Mouse (Mus musculus): ENCODE results near the gene Mroh9. TPM values are rescaled to one million over a fixed set of nuclear protein-coding genes. Genes with fewer than 3 reads are reported as not detected.

The Mroh9 gene
- total RNA-seq, 2 experiments from 2014 or later = not detected

DNA sequence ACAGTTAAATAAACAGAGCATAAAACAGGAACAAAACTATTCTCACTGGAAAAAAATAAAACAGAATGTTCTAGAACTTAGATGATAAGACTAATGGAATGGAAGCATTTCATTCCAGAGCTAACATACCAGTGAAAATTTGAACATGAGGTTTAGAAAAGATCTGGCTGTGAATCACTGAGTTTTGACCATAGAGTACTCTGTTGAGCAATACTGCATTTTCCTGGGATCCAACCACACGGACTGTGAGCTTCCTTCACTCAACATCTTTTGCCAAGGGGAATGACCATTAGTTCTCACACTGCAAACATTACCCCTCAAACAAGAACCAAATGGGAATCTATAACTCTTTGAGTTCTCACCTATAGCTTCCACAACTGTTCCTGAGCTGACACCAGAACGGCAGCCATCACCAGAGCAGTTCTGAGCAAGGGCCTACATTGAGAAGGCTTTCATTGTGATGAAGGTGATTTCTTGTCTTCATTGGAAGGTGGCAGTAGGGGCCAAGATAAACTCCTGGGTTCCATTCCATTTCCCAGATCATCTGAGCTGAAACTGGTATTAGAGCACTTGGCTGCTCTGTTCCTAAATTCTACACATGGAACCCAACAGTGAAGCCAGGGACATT, 99.2 kb downstream of the Mroh9 start:
- intact Hi-C loops (cut with DNase I) = no loop called here
- DNase-seq = peak in 1 of 2 experiments; percentile 37

DNA sequence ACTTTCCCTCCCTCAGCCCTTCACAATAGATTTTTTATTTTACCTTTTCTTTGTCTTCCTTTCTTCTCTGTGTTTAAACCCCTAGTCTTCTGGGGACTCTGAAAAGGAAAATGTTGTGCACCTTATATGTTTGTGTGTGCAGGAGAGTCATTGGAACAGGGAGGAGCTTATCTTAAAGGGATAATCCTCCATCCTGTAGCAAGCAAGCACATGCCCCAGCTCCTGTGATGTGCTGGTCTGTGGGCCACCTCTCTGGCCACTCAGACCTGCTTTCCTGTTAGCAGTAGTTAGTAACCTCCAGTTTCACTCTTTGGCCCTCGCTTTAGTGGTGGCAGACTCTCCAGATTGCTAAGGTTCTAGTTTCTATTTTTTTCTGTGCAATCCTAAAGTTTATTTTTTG, 101.0 kb downstream of the Mroh9 start, which contains the start of gene Fmo3:
Gene Fmo3 (minus strand): TSS at position 101 of the 400 bp plus-strand sequence.
- intact Hi-C loops (cut with DNase I) = no loop called here
- DNase-seq = no peak

Other genes starting within 250 kb of the Mroh9 start
- gene Fmo1, start 219.1 kb downstream of the Mroh9 start, total RNA-seq (2021) = 10 to 100 TPM; 36.2 to 53.0 TPM
- gene Fmo2, start 186.9 kb downstream of the Mroh9 start, total RNA-seq (2021) = 10 to 100 TPM; 40.6 to 56.9 TPM
- gene Fmo6, start 148.2 kb downstream of the Mroh9 start, total RNA-seq (2021) = not detected
- gene Fmo3, start 101.1 kb downstream of the Mroh9 start, total RNA-seq (2021) = not detected
- 10 to 100 TPM; 33.6 to 34.3 TPM for gene Prrx1, start 228.0 kb upstream of the Mroh9 start, total RNA-seq (2021)